Mouse (Mus musculus) bone marrow macrophage, adult 2 months (primary cell): ENCODE results near the gene Gm49325.

Experiments used
- CTCF ChIP-seq: IDR thresholded peaks from 2 replicates; pipeline ENCODE4 v1.5.1; 2012; ENCODE audit warnings: low read depth, mild to moderate bottlenecking, low read length, moderate library complexity
- POLR2A ChIP-seq: IDR thresholded peaks from 2 replicates; pipeline ENCODE4 v1.6.1; 2012; ENCODE audit warnings: mild to moderate bottlenecking, low read depth, low read length, borderline replicate concordance

DNA sequence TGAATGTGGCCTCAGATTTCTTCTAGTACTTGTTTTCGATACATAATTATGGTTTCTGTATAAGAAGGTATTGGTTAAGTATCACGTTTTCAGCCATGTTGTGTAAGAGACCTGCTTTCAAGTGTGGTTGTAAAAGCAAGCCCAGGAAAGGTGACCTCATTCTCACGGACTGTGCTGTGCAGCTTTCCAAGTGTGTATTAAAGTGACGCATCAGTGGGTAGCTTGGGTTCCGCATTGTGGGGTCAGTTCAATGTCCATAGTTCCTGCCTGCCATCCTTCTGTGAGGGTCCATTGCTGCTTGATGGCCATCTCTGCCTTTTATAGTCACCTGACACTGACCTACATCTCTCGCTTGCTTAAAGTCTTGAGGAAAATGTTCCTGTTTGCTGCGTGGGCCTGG, 10.9 kb downstream of the Gm49325 start:
- TF ChIP-seq POLR2A: no peak
- no peak for TF ChIP-seq CTCF
